Mouse (Mus musculus) WW6 (cell line): ENCODE data around the gene Wrap73.

Experiments used
- DNase-seq: peaks from one replicate; pipeline ENCODE4 v3.0.0-alpha.2; 2013; ENCODE audit warnings: low read depth, low spot score

The Wrap73 gene

GRCm38 (mm10) chr4:154140182-154140212 lies 2.2 kb upstream of the Wrap73 start, which contains the start of gene Trp73:
Gene Trp73 (minus strand): TSS chr4:154140208.
- DNase-seq: no peak

- no peak for DNase-seq
These were observed 1.8 kb upstream of the Wrap73 start for GRCm38 (mm10) chr4:154140213-154141008.

DNA sequence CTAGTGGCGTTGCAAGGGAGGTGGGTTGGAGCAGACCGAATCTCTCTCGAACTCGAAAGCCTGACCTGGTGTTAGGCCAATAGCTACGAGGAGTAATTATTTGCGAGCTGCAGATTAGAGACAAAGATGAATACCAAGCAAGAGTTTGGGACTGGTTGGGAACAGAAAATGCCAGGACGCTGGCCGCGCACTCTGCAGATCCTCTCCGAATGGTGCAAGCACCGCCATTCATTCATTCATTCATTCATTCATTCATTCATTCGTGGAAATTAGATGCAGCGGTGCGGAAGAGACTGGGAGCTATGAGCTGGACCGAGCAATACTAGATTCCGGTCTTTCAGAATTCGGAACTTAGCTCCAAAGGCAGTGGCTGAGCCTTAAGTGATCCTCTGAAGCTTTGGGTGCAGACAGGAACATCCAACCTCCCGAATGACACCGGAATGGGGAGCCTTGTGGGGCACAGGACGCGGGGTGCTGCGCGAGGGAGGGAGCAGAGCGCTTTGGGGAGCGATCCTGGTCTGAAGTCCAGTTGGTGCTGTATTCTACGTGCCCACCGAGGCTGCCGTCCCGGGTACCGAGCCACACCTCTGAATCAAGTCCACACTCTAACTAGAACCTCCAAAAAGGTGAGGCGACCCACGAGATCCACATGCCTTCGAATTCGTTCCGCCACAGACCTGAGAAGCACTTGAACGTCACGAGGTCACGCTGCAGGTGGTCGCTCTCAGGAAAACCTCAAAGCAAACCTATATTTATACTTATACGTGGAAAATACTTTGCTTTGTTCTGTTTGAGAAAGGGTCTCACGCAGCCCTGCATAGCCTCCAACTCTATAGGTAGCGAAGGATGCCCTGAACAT lies 934 bp upstream of the Wrap73 start:
- no peak for DNase-seq

- DNase-seq: no peak
These were observed 2.5 kb downstream of the Wrap73 start for GRCm38 (mm10) chr4:154144712-154145111.

DNA sequence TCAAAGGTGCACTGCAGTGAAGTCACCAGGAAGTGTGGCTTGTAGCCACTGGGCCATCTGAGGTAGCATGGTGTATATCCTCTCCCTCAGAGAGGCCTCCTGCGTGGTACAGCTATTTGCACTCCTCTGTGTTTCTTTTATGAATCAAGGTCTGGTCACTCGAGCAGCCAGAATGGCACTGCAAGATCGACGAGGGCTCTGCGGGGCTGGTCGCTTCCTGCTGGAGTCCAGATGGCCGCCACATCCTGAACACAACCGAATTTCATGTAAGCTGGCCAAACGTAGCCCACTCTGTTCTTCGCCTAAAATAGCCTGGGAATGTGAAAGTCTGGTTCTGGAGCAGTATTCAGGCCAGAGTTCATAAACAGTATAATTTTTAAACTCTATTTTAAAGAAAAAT lies 4.2 kb downstream of the Wrap73 start:
- DNase-seq: no peak

DNA sequence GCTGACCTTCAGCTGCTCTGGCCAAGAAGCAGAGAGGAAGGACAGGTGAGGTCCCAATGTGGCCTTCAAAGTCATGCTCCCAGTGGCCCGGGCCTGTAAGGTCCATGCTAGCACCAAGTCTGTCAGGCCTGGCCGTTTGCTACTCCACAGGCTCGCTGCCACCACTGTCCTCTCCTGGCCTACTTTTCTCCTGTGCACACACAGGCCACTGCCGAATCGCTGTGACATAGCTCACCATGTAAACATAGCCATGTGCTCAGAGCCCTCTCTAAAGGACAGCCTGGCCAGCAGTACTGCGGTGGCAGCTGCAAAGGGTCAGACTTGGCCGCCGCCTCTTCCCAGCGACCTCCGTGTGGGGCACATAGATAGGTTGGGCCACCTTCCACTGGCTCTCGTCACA lies 11.9 kb downstream of the Wrap73 start:
- DNase-seq: no peak

GRCm38 (mm10) chr4:154156050-154156449 lies 13.9 kb downstream of the Wrap73 start:
- DNase-seq: no peak

- DNase-seq: no peak
These were observed 15.9 kb downstream of the Wrap73 start for GRCm38 (mm10) chr4:154157970-154158662.

GRCm38 (mm10) chr4:154159002-154159401 lies 16.8 kb downstream of the Wrap73 start:
- DNase-seq: peak; percentile 61

GRCm38 (mm10) chr4:154159961-154160537 lies 17.9 kb downstream of the Wrap73 start:
- DNase-seq: no peak

GRCm38 (mm10) chr4:154160538-154161390 lies 18.6 kb downstream of the Wrap73 start, which contains the start of gene Tprgl:
Gene Tprgl (minus strand): TSS chr4:154160666.
- DNase-seq: peak; percentile 85

DNA sequence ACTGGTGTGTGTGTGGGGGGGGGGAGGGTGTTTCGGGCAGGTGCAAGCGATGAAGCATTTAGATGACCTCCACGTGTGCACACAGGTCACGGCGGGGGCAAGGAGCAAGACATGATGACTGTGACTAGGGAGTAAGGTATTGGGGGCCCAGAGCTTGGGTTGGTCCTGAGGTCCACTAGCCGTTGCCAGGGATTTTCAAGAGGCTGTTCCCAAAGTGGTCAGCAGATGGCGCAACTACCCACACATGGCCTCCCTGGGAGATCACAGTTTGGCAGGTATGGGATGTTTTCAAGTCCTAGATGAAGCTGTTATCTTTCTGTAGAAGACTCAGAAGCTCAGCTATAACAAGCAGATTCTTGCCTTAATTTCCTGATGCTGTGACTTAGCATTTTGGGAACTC lies 21.1 kb downstream of the Wrap73 start:
- no peak for DNase-seq

DNA sequence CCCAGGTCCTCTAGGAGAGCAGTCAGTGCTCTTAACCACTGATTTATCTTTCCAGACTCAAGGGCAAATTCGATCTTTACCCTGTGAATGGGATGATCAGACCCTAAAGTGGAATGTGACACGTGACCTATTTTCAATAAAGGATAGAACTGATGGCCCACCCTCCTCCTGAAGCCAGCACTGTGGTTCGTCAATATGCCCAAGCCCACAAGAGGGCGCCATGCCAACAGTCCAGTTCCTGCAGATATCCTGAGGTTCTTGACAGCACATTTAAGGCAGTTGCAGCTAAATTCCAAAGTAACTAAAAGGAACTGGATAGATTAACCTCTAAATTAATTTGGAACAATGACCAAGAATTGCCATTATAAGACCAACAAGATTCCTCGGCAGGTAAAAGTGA lies 24.9 kb downstream of the Wrap73 start:
- no peak for DNase-seq

DNA sequence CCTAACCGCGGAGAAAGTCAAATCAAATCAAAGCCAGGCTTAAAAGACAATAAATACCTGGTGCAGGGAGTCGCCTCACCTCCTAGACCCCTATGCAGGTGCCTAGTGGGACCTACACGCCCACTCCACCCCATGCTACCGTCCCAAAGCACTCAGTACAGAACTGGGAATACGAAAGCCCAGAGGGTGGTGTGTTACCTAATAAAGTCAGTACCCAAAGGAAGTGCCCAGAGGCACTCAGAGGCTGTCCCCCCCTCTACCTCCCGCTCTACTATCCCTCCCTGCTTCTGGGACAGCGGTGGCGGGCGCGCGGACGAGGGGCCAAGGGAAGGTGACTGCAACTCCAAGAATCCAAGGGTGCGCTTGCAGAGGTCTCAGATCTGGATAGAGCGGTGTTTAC lies 27.8 kb downstream of the Wrap73 start:
- no peak for DNase-seq

DNA sequence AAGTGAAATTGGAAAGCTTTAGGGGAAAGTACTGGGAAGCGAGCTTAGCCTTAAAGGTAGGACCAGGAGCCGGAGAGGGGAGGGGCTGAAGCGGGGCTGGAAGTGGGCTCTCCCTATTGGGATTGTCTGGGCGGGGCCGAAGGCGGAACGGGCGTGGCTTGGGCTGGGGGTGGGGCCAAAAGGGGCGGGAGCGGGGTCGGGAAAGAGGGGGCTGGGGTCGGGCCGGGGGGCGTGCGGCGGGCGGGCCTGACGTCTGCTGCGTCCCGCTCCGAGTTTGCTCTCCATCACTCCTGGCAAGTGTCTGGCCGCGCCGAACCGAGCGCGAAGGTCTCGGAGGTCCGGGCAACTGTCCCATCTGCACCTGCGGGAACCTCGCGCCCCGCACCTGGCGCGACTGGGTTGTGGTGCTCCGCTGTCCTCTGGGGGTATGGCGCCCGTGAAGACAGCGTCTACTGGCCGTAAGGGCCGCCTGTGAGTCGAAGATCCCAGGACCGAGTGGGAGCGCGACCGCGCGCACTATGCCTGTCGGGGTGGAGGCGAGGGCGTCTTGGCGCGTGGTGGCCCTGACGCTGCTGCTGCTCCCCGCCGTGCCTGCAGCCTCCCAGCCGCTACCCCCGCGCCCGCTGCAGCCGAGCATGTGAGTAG lies 28.5 kb downstream of the Wrap73 start, which contains the start of gene Megf6:
Gene Megf6 (plus strand): TSS at position 225 of the 645 bp plus-strand sequence.
- peak; percentile 42 for DNase-seq

DNA sequence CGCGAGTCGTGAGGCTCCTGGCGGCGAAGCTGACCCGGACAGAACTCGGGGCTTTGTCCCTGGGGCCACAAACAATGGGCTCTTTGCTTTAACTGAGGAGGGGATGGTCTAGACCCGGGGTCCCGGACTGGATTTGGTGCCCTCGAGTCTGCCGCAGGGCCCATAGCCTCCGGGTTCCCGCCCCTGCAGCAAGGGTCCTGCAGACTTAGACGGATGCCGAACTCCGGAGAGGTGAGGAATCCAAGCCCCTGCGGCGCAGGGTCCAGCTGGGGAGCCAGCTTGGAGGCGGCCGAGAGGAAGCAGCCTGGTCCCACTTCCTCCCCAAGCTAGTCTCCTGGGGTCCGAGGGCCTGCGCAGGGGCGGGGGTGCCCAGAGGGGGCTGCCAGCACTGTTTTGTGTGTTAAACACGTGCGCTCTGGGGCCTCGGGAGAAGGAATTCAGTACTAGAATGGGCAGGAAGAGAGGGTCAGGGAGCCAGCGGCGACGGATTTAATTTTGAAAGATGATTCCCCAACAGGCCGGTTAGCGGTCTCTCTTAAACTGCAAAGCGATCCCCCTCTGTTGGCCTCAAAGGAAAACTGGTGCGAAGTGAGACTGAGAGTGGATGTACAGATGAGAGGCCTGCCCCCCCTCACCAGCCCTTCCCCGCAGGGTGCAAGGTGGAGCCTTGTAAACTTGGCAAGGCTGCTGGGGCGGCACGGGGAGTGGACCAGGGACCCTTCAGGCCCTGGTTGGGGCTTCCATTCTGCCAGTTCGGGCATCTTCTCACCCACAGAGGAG lies 29.2 kb downstream of the Wrap73 start:
- no peak for DNase-seq

DNA sequence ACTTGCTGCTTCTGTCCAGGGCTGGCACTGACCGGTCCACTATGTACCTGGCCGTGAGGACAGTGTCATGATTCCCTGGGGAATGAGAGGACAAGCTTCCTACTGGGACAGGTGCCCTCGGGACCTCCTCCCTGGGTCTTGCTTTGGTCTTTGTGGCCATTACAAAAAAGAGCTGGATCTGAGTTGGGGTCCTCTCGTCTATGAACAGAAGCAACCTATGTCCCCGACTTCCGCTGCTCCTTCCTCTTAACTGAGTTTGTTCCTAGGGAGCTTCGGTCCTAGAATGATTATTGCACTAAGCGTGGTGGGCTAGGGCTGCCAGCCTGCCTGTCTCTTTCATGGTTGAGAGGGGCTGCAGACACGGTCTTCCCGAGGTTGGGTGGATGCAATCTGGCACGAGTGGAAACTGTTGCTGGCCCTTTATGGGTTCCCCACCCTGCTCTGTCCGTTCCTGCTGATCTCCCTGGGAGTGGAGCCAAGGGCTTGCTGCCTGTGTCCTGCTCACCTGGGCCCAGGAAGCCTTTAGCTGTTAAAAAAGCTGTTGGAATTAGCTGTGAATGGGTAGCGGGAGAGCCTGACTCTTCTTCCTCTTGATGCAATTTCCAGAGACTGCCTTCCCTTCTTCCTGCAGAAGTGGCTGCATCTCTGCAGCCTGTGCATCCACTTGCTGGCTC lies 29.9 kb downstream of the Wrap73 start:
- DNase-seq: no peak

GRCm38 (mm10) chr4:154177257-154177656 lies 35.1 kb downstream of the Wrap73 start:
- DNase-seq: no peak

DNA sequence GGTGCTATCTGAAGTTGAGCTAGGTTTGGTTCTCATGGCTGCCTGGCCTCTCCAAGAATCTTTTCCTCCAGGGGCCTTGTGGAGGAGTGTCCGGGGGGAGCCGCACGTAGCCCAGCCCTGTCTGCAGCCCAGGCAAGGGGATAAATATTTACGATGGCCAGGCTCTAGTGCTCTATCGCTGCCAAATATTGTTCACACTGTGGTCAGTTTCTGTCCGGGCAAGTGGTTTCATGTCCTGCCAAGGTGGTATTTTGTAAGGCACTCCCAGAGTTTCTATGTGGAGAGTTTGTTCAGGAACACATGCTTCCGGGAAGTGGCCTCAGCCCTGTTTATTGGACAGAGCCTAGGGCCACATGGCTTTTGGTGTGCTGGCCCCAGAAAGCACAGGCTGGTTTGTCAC lies 38.8 kb downstream of the Wrap73 start:
- DNase-seq: no peak

DNA sequence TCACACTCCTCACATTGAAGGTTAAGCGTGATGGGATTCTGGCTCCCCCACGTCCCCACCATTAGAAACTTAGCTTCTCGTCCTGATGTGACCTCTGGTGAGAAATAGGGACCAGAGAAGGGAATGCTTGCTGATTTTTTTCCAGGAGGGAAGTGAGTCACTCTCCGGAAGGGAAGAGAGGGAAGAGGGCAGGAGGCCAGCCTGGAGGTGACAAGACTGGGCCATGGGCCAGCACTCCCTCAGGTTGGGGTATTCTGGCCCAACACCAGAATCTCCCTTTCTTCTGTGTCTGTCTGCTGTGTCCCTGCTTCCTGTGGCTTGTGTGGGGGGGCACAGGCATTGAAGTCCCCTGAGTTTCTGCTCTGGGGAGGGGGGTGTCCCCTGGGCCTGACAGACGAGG lies 41.4 kb downstream of the Wrap73 start:
- DNase-seq: no peak
